Mouse (Mus musculus) layer of hippocampus, postnatal 25 days (tissue): ENCODE data around the gene Dnhd1. TPM values are rescaled to one million over a fixed set of nuclear protein-coding genes. Genes with fewer than 3 reads are reported as not detected.

Source experiments
- total RNA-seq, 2 experiments: library from RNA; stranded (reverse); gene quantifications; 2 replicates each; pipeline ENCODE4 v1.2.3; 2021

Dnhd1 gene
- total RNA-seq, 2 experiments from 2014 or later = 4.6 to 5.4 TPM

Other genes with a start within 250 kb of the Dnhd1 start
- under 1 TPM; 0.52 to 0.66 TPM for gene Cnga4, start 246.3 kb upstream of the Dnhd1 start, total RNA-seq
- 1 to 10 TPM; 6.3 to 9.6 TPM for gene Cckbr, start 225.1 kb upstream of the Dnhd1 start, total RNA-seq
- gene Cavin3, start 168.5 kb upstream of the Dnhd1 start, total RNA-seq = 10 to 100 TPM; 14.2 to 14.9 TPM
- gene Smpd1, start 96.5 kb upstream of the Dnhd1 start, total RNA-seq = 10 to 100 TPM; 89.3 to 93.6 TPM
- 100 to 1,000 TPM; 371 to 404 TPM for gene Apbb1, start 69.2 kb upstream of the Dnhd1 start, total RNA-seq
- not detected for gene Hpx, start 50.7 kb upstream of the Dnhd1 start, total RNA-seq
- gene Trim3, start 17.3 kb upstream of the Dnhd1 start, total RNA-seq = 100 to 1,000 TPM; 124 to 145 TPM
- 10 to 100 TPM; 71.3 to 86.2 TPM for gene Timm10b, start 10.8 kb upstream of the Dnhd1 start, total RNA-seq
- gene Arfip2, start 10.4 kb upstream of the Dnhd1 start, total RNA-seq = 100 to 1,000 TPM in 1 of 2 experiments, 10 to 100 TPM in 1; 94.0 to 102 TPM
- 1 to 10 TPM; 8.8 to 9.6 TPM for gene Gm45799, start 10.3 kb upstream of the Dnhd1 start, total RNA-seq
- 10 to 100 TPM; 79.7 to 88.1 TPM for gene Ilk, start 85.8 kb downstream of the Dnhd1 start, total RNA-seq
- 10 to 100 TPM in 1 of 2 experiments, 1 to 10 TPM in 1; 9.2 to 10.7 TPM for gene Rrp8, start 86.6 kb downstream of the Dnhd1 start, total RNA-seq
- 100 to 1,000 TPM; 122 to 128 TPM for gene Taf10, start 93.5 kb downstream of the Dnhd1 start, total RNA-seq
- gene Tpp1, start 101.4 kb downstream of the Dnhd1 start, total RNA-seq = 10 to 100 TPM; 61.4 to 61.8 TPM
- gene Dchs1, start 136.8 kb downstream of the Dnhd1 start, total RNA-seq = 10 to 100 TPM; 15.9 to 18.3 TPM
- gene Mrpl17, start 160.3 kb downstream of the Dnhd1 start, total RNA-seq = 100 to 1,000 TPM in 1 of 2 experiments, 10 to 100 TPM in 1; 95.6 to 113 TPM